Mouse (Mus musculus): ENCODE data around the gene Lrrc30. TPM values are rescaled to one million over a fixed set of nuclear protein-coding genes. Genes with fewer than 3 reads are reported as not detected.

Gene Lrrc30
- polyA plus RNA-seq, 1 experiment from 2014 or later, result not detected

GRCm38 (mm10) chr17:67629211-67629657 is 3.3 kb downstream of the Lrrc30 start:
- Histone ChIP-seq H3K4me3 (no peak overlapping the region), H3K4me2 (replicated peaks) (no peak overlapping the region), H3K9me3 (no peaks in the 10 kb centered on the region), H3K9ac (replicated peaks) (no peak overlapping the region), H3K36me3 (no peaks in the 10 kb centered on the region), H3K27me3 (no peaks in the 10 kb centered on the region), H3K27ac (replicated peaks) (no peak overlapping the region), H3K4me1 (0 out of 2 replicates have a peak, but pooled peaks cover 2% of the 10 kb centered on the region)
- ATAC-seq (ENCODE audit: low FRiP score, low read depth), result no peak
- WGBS, result 45% methylated on average over 13 of the region's 13 CpGs

GRCm38 (mm10) chr17:67628475-67628874 is 4.0 kb downstream of the Lrrc30 start:
- no peaks in the 10 kb centered on the region for H3K9me3 ChIP-seq
- ATAC-seq (ENCODE audit: low FRiP score, low read depth), result no peak
- 0 out of 2 replicates have a peak, but pooled peaks cover 2% of the 10 kb centered on the region for H3K4me1 ChIP-seq
- H3K4me3 ChIP-seq, result no peak overlapping the region
- H3K36me3 ChIP-seq, result no peaks in the 10 kb centered on the region
- H3K9ac ChIP-seq (replicated peaks), result no peak overlapping the region
- H3K27me3 ChIP-seq, result no peaks in the 10 kb centered on the region
- no peak overlapping the region for H3K27ac ChIP-seq (replicated peaks)
- WGBS, result 84% methylated on average over 15 of the region's 15 CpGs
- H3K4me2 ChIP-seq (replicated peaks), result no peak overlapping the region

GRCm38 (mm10) chr17:67625431-67625830 is 7.1 kb downstream of the Lrrc30 start:
- no peak overlapping the region for H3K27ac ChIP-seq (replicated peaks)
- no peak overlapping the region for H3K4me2 ChIP-seq (replicated peaks)
- H3K4me3 ChIP-seq, result no peak overlapping the region
- H3K4me1 ChIP-seq, result 0 out of 2 replicates have a peak, but pooled peaks cover 2% of the 10 kb centered on the region
- no peaks in the 10 kb centered on the region for H3K36me3 ChIP-seq
- H3K9ac ChIP-seq (replicated peaks), result no peak overlapping the region
- no peaks in the 10 kb centered on the region for H3K9me3 ChIP-seq
- H3K27me3 ChIP-seq, result no peaks in the 10 kb centered on the region
- WGBS, result 77% methylated on average over 5 of the region's 5 CpGs
- no peak for ATAC-seq (ENCODE audit: low FRiP score, low read depth)

- Histone ChIP-seq H3K4me1 (0 out of 2 replicates have a peak, but pooled peaks cover 2% of the 10 kb centered on the region), H3K4me2 (replicated peaks) (no peak overlapping the region), H3K4me3 (no peak overlapping the region), H3K9me3 (no peaks in the 10 kb centered on the region), H3K27me3 (no peaks in the 10 kb centered on the region), H3K9ac (replicated peaks) (no peak overlapping the region), H3K36me3 (no peaks in the 10 kb centered on the region), H3K27ac (replicated peaks) (no peak overlapping the region)
- no peak for ATAC-seq (ENCODE audit: low FRiP score, low read depth)
- WGBS, result 61% methylated on average over 7 of the region's 7 CpGs
Observed at GRCm38 (mm10) chr17:67619001-67619400, 13.5 kb downstream of the Lrrc30 start.

GRCm38 (mm10) chr17:67614381-67614780 is 18.1 kb downstream of the Lrrc30 start:
- Histone ChIP-seq H3K4me2 (replicated peaks) (no peak overlapping the region), H3K36me3 (no peaks in the 10 kb centered on the region), H3K4me3 (no peak overlapping the region), H3K27ac (replicated peaks) (no peak overlapping the region), H3K4me1 (0 out of 2 replicates have a peak, but pooled peaks cover 2% of the 10 kb centered on the region), H3K9ac (replicated peaks) (no peak overlapping the region), H3K27me3 (no peaks in the 10 kb centered on the region), H3K9me3 (no peaks in the 10 kb centered on the region)
- no peak for ATAC-seq (ENCODE audit: low FRiP score, low read depth)
- WGBS, result 83% methylated on average over 5 of the region's 5 CpGs

- Histone ChIP-seq H3K4me1 (no peaks in the 10 kb centered on the region), H3K9ac (replicated peaks) (no peak overlapping the region), H3K27me3 (no peaks in the 10 kb centered on the region), H3K27ac (replicated peaks) (no peak overlapping the region), H3K36me3 (no peaks in the 10 kb centered on the region), H3K4me2 (replicated peaks) (no peak overlapping the region), H3K4me3 (no peak overlapping the region), H3K9me3 (no peaks in the 10 kb centered on the region)
- 85% methylated on average over 1 of the region's 1 CpGs for WGBS
- ATAC-seq (ENCODE audit: low FRiP score, low read depth), result no peak
Observed at GRCm38 (mm10) chr17:67612576-67612975, 19.9 kb downstream of the Lrrc30 start.

GRCm38 (mm10) chr17:67612151-67612550 is 20.4 kb downstream of the Lrrc30 start:
- WGBS, result 77% methylated on average over 3 of the region's 3 CpGs
- Histone ChIP-seq H3K36me3 (no peaks in the 10 kb centered on the region), H3K4me1 (no peaks in the 10 kb centered on the region), H3K27me3 (no peaks in the 10 kb centered on the region), H3K27ac (replicated peaks) (no peak overlapping the region), H3K9ac (replicated peaks) (no peak overlapping the region), H3K9me3 (no peaks in the 10 kb centered on the region), H3K4me2 (replicated peaks) (no peak overlapping the region), H3K4me3 (no peak overlapping the region)
- no peak for ATAC-seq (ENCODE audit: low FRiP score, low read depth)

GRCm38 (mm10) chr17:67604446-67604845 is 28.1 kb downstream of the Lrrc30 start:
- Histone ChIP-seq H3K36me3 (no peaks in the 10 kb centered on the region), H3K4me2 (replicated peaks) (no peak overlapping the region), H3K9ac (replicated peaks) (no peak overlapping the region), H3K9me3 (no peaks in the 10 kb centered on the region), H3K27me3 (no peaks in the 10 kb centered on the region), H3K27ac (replicated peaks) (no peak overlapping the region), H3K4me1 (no peaks in the 10 kb centered on the region), H3K4me3 (no peak overlapping the region)
- no peak for ATAC-seq (ENCODE audit: low FRiP score, low read depth)
- WGBS, result 49% methylated on average over 4 of the region's 4 CpGs

GRCm38 (mm10) chr17:67602556-67602955 is 30.0 kb downstream of the Lrrc30 start:
- Histone ChIP-seq H3K4me2 (replicated peaks) (no peak overlapping the region), H3K4me3 (no peak overlapping the region), H3K9ac (replicated peaks) (no peak overlapping the region), H3K4me1 (no peaks in the 10 kb centered on the region), H3K27ac (replicated peaks) (no peak overlapping the region), H3K36me3 (no peaks in the 10 kb centered on the region), H3K27me3 (no peaks in the 10 kb centered on the region), H3K9me3 (no peaks in the 10 kb centered on the region)
- WGBS, result 81% methylated on average over 4 of the region's 4 CpGs
- no peak for ATAC-seq (ENCODE audit: low FRiP score, low read depth)

- no peak overlapping the region for H3K27ac ChIP-seq (replicated peaks)
- peak; percentile 54 for ATAC-seq (ENCODE audit: low FRiP score, low read depth)
- no peaks in the 10 kb centered on the region for H3K4me1 ChIP-seq
- H3K4me2 ChIP-seq (replicated peaks), result no peak overlapping the region
- H3K36me3 ChIP-seq, result no peaks in the 10 kb centered on the region
- no peak overlapping the region; the same call in 1 of the 2 replicates for H3K9ac ChIP-seq (replicated peaks)
- H3K9me3 ChIP-seq, result no peaks in the 10 kb centered on the region
- WGBS, result 23% methylated on average over 6 of the region's 6 CpGs
- no peak overlapping the region for H3K4me3 ChIP-seq
- 0 out of 2 replicates have a peak, but pooled peaks cover 4% of the 10 kb centered on the region for H3K27me3 ChIP-seq
Observed at GRCm38 (mm10) chr17:67584937-67585579, 47.5 kb downstream of the Lrrc30 start.

- H3K27ac ChIP-seq (replicated peaks), result no peak overlapping the region
- no peaks in the 10 kb centered on the region for H3K36me3 ChIP-seq
- H3K27me3 ChIP-seq, result 0 out of 2 replicates have a peak, but pooled peaks cover 4% of the 10 kb centered on the region
- H3K9ac ChIP-seq (replicated peaks), result no peak overlapping the region
- H3K4me3 ChIP-seq, result no peak overlapping the region
- 65% methylated on average over 7 of the region's 7 CpGs for WGBS
- H3K4me2 ChIP-seq (replicated peaks), result no peak overlapping the region
- no peaks in the 10 kb centered on the region for H3K9me3 ChIP-seq
- no peaks in the 10 kb centered on the region for H3K4me1 ChIP-seq
- ATAC-seq (ENCODE audit: low FRiP score, low read depth), result no peak
Observed at GRCm38 (mm10) chr17:67584533-67584932, 48.0 kb downstream of the Lrrc30 start.

GRCm38 (mm10) chr17:67583422-67583821 is 49.1 kb downstream of the Lrrc30 start:
- H3K4me2 ChIP-seq (replicated peaks), result no peak overlapping the region
- 0 out of 2 replicates have a peak, but pooled peaks cover 4% of the 10 kb centered on the region for H3K27me3 ChIP-seq
- no peaks in the 10 kb centered on the region for H3K9me3 ChIP-seq
- whole genome bisulfite sequencing, result 65% methylated on average over 7 of the region's 7 CpGs
- no peak overlapping the region for H3K9ac ChIP-seq (replicated peaks)
- ATAC-seq (ENCODE audit: low FRiP score, low read depth), result no peak
- no peak overlapping the region for H3K27ac ChIP-seq (replicated peaks)
- no peak overlapping the region for H3K4me3 ChIP-seq
- no peaks in the 10 kb centered on the region for H3K36me3 ChIP-seq
- no peaks in the 10 kb centered on the region for H3K4me1 ChIP-seq
